Mouse (Mus musculus): ENCODE results near the gene Gm14085. TPM values are rescaled to one million over a fixed set of nuclear protein-coding genes. Genes with fewer than 3 reads are reported as not detected.

The Gm14085 gene
- polyA plus RNA-seq, 1 experiment from 2014 or later, result not detected

DNA sequence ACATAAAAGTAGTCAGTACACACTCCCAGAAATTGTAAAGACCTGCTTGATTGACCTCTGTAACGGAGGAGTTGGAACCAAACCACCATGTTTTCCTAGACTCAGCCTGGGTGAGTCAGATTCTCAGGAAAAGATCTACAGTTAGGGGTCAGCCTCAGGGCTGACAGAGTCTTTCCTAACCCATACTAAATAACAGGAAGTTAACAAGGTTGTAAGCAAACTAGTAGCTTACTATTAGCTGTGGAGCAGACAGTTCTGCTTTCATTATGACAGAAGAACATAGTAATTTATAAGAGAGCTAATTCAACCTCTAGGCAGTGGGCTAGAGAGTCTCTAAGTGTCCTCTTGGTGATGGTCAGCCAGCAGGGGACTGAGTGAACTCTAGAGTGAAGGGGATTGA lies 87.7 kb downstream of the Gm14085 start:
- Histone ChIP-seq H3K27ac (no peak overlapping the region), H3K4me3 (no peak overlapping the region), H3K27me3 (ENCODE audit: insufficient read depth, poor library complexity, severe bottlenecking) (no peaks in the 10 kb centered on the region), H3K4me1 (peaks cover 10% of the 10 kb centered on the region; the same call in 1 of the 2 replicates), H3K9me3 (no peaks in the 10 kb centered on the region), H3K36me3 (no peaks in the 10 kb centered on the region)
- WGBS, result 74% methylated on average over 1 of the region's 1 CpGs
- no peak for DNase-seq (ENCODE audit: low spot score)

DNA sequence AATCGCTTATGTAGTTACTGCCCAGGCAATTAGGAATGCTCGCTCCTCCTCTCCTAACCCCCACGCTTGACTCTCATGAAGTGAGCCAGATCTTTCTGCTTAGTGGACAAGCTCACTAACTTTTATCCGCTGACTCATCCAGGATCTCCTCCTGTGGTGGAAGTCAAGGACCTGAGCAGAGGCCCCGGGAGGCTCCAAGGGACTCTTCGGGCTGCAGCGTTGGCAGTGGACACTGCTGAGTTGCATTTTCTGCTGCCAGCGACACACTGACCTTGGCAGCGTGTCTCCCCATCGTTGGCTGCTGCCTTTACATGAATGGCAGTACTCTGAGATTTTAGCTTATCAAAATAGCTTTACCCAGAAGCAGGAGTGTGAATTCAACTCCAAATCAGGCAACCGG lies 90.7 kb downstream of the Gm14085 start:
- Histone ChIP-seq H3K4me1 (peaks cover 10% of the 10 kb centered on the region; the same call in 1 of the 2 replicates), H3K9me3 (no peaks in the 10 kb centered on the region), H3K27me3 (ENCODE audit: insufficient read depth, poor library complexity, severe bottlenecking) (no peaks in the 10 kb centered on the region), H3K36me3 (no peaks in the 10 kb centered on the region), H3K4me3 (no peak overlapping the region), H3K27ac (peak overlapping the region; percentile 25; the same call in 1 of the 2 replicates)
- 54% methylated on average over 11 of the region's 11 CpGs for WGBS
- DNase-seq (ENCODE audit: low spot score), result no peak

DNA sequence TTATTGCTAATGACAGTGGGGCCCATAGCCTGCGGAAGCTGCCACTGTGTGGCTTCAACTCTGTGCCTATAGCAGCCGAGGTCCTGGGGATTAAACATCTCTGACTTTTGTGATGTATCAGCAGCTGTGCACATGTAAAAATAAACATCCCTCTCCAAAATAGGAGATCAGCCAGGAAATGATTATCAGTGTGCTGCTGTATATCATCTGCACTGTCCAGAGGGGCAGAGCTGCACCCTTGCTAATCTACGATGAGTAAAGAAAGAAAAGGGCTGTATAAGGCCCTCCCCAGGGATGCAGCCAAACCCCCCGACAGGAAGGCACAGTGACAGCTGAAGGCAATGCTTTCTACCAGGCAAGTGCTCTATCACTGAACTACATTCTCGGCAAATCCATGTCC lies 91.6 kb downstream of the Gm14085 start:
- no peaks in the 10 kb centered on the region for H3K36me3 ChIP-seq
- no peak for DNase-seq (ENCODE audit: low spot score)
- no peaks in the 10 kb centered on the region for H3K27me3 ChIP-seq (ENCODE audit: insufficient read depth, poor library complexity, severe bottlenecking)
- H3K27ac ChIP-seq, result no peak overlapping the region
- H3K4me1 ChIP-seq, result peaks cover 10% of the 10 kb centered on the region; the same call in 1 of the 2 replicates
- WGBS, result 29% methylated on average over 5 of the region's 5 CpGs
- H3K9me3 ChIP-seq, result no peaks in the 10 kb centered on the region
- H3K4me3 ChIP-seq, result no peak overlapping the region

DNA sequence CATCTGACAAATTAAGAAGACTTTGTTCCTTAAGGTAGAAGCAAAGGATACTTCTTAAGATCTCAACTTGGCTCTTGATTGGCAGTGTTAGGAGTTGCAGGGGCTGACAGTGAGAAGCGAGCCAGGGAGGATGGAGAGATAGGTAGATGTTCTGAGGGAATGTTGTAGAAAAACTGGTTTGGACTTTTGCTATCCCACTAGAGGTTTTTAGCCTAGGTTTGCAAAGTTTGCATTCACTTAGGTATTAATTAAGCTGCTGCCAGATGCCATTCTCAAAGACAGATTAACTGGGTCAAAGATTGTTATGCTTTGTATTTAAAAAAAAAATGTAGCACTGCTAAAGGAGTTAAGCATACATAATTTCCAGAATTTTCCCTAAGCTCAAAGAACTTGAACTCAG lies 92.6 kb downstream of the Gm14085 start:
- no peaks in the 10 kb centered on the region for H3K27me3 ChIP-seq (ENCODE audit: insufficient read depth, poor library complexity, severe bottlenecking)
- no peak for DNase-seq (ENCODE audit: low spot score)
- H3K4me3 ChIP-seq, result no peak overlapping the region
- peaks cover 10% of the 10 kb centered on the region; the same call in 1 of the 2 replicates for H3K4me1 ChIP-seq
- H3K36me3 ChIP-seq, result no peaks in the 10 kb centered on the region
- H3K27ac ChIP-seq, result no peak overlapping the region
- 65% methylated on average over 1 of the region's 1 CpGs for WGBS
- no peaks in the 10 kb centered on the region for H3K9me3 ChIP-seq

Other genes with a start within 250 kb of the Gm14085 start
- gene Duox2, start 186.5 kb upstream of the Gm14085 start, polyA plus RNA-seq (2016; fragmentation: Nextera tagmentation; extraction: Ambion mirVana), result not detected in 2 replicates
- 0.26 TPM in 1 of 2 replicates, not detected in the other for gene Duoxa2, start 186.0 kb upstream of the Gm14085 start, polyA plus RNA-seq (2016; fragmentation: Nextera tagmentation; extraction: Ambion mirVana)
- gene Duoxa1, start 171.2 kb upstream of the Gm14085 start, polyA plus RNA-seq (2016; fragmentation: Nextera tagmentation; extraction: Ambion mirVana), result not detected in 2 replicates
- gene Duox1, start 169.3 kb upstream of the Gm14085 start, polyA plus RNA-seq (2016; fragmentation: Nextera tagmentation; extraction: Ambion mirVana), result 0.02 TPM in 1 of 2 replicates, not detected in the other
- 3.2 and 5.4 TPM in 2 replicates for gene Shf, start 115.8 kb upstream of the Gm14085 start, polyA plus RNA-seq (2016; fragmentation: Nextera tagmentation; extraction: Ambion mirVana)
- 0.10 and 0.26 TPM in 2 replicates for gene Slc28a2, start 58.5 kb upstream of the Gm14085 start, polyA plus RNA-seq (2016; fragmentation: Nextera tagmentation; extraction: Ambion mirVana)
- gene Gatm, start 126.4 kb downstream of the Gm14085 start, polyA plus RNA-seq (2016; fragmentation: Nextera tagmentation; extraction: Ambion mirVana), result 19.3 and 30.1 TPM in 2 replicates
- gene AA467197, start 152.0 kb downstream of the Gm14085 start, polyA plus RNA-seq (2016; fragmentation: Nextera tagmentation; extraction: Ambion mirVana), result not detected in 2 replicates
- gene Slc30a4, start 217.7 kb downstream of the Gm14085 start, polyA plus RNA-seq (2016; fragmentation: Nextera tagmentation; extraction: Ambion mirVana), result 5.4 and 5.9 TPM in 2 replicates

Measured in heart, embryonic 10.5 days (tissue).